Mouse (Mus musculus) bone marrow macrophage, adult 2 months (primary cell): ENCODE data around the gene A630001G21Rik.

Experiments
- CTCF ChIP-seq: IDR thresholded peaks from 2 replicates; pipeline ENCODE4 v1.5.1; 2012; ENCODE audit warnings: low read depth, mild to moderate bottlenecking, low read length, moderate library complexity
- POLR2A ChIP-seq: IDR thresholded peaks from 2 replicates; pipeline ENCODE4 v1.6.1; 2012; ENCODE audit warnings: mild to moderate bottlenecking, low read depth, low read length, borderline replicate concordance

GRCm38 (mm10) chr1:85680226-85680625, 98.2 kb downstream of the A630001G21Rik start:
- TF ChIP-seq CTCF, result no peak
- TF ChIP-seq POLR2A, result no peak
